Mouse (Mus musculus) bone marrow macrophage, adult 2 months (primary cell): ENCODE data around the gene Styk1. TPM values are rescaled to one million over a fixed set of nuclear protein-coding genes. Genes with fewer than 3 reads are reported as not detected.

Source experiments
- H3K27ac ChIP-seq: 2 replicates; pipeline ENCODE4 v1.5.1; 2012; ENCODE audit warnings: low read depth, low read length; ENCODE audit not compliant: insufficient read depth
- H3K4me1 ChIP-seq: 2 replicates; pipeline ENCODE4 v1.6.1; 2012; ENCODE audit warnings: low read length; ENCODE audit not compliant: control insufficient read depth, insufficient read depth
- H3K4me3 ChIP-seq: 2 replicates; pipeline ENCODE4 v1.5.1; 2012; ENCODE audit warnings: mild to moderate bottlenecking, low read length, moderate library complexity; ENCODE audit not compliant: insufficient read depth
- CTCF ChIP-seq: IDR thresholded peaks from 2 replicates; pipeline ENCODE4 v1.5.1; 2012; ENCODE audit warnings: low read depth, mild to moderate bottlenecking, low read length, moderate library complexity
- POLR2A ChIP-seq: IDR thresholded peaks from 2 replicates; pipeline ENCODE4 v1.6.1; 2012; ENCODE audit warnings: mild to moderate bottlenecking, low read depth, low read length, borderline replicate concordance
- polyA plus RNA-seq: library from polyadenylated mRNA; stranded (reverse); fragments of >200 nt; gene quantifications from 2 replicates; pipeline ENCODE4 v1.2.4, GENCODE M21; 2012; ENCODE audit not compliant: missing spikeins, insufficient read depth, insufficient read length

Styk1 gene
- polyA plus RNA-seq, 1 experiment, result not detected

GRCm38 (mm10) chr6:131370767-131371166 lies 17.4 kb upstream of the Styk1 start:
- no peak overlapping the region for H3K4me3 ChIP-seq
- no peak overlapping the region for H3K27ac ChIP-seq
- TF ChIP-seq CTCF (no peak), POLR2A (no peak)
- H3K4me1 ChIP-seq, result peaks cover 6% of the 10 kb centered on the region

GRCm38 (mm10) chr6:131369866-131370616 lies 16.6 kb upstream of the Styk1 start:
- TF ChIP-seq CTCF, result no peak
- no peak for TF ChIP-seq POLR2A
- peaks cover 6% of the 10 kb centered on the region for H3K4me1 ChIP-seq
- no peak overlapping the region for H3K27ac ChIP-seq
- H3K4me3 ChIP-seq, result no peak overlapping the region

DNA sequence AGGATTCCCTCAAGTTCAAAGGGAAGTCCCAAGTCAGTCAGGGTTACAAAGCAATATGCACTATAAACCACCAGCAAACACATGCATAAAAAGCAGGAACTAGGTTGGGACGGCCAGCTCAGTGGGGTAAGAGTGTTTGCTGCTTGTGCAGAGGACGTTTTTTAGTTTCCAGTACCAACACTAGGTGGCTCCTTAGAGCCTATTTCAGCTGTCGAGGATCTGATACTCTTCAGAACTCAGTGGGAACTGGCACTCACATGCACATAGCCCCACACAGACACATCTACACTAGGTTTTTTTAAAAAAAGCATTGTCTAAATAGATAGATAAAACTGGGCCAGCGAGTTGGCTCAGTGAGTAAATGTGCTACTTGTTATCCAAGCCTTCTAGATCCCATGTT lies 13.7 kb upstream of the Styk1 start:
- Histone ChIP-seq H3K4me3 (no peak overlapping the region), H3K4me1 (peaks cover 3% of the 10 kb centered on the region)

GRCm38 (mm10) chr6:131364353-131364752 lies 11.0 kb upstream of the Styk1 start:
- no peak overlapping the region for H3K4me3 ChIP-seq
- TF ChIP-seq POLR2A (no peak), CTCF (no peak)
- H3K27ac ChIP-seq, result no peak overlapping the region
- H3K4me1 ChIP-seq, result peaks cover 3% of the 10 kb centered on the region

More for the DNA sequence above, 13.7 kb upstream of the Styk1 start:
- TF ChIP-seq POLR2A, result no peak
- no peak overlapping the region for H3K27ac ChIP-seq

- no peak overlapping the region for H3K27ac ChIP-seq
- no peak overlapping the region for H3K4me3 ChIP-seq
- TF ChIP-seq POLR2A (no peak), CTCF (no peak)
Observed at GRCm38 (mm10) chr6:131362987-131363765, 9.8 kb upstream of the Styk1 start.

DNA sequence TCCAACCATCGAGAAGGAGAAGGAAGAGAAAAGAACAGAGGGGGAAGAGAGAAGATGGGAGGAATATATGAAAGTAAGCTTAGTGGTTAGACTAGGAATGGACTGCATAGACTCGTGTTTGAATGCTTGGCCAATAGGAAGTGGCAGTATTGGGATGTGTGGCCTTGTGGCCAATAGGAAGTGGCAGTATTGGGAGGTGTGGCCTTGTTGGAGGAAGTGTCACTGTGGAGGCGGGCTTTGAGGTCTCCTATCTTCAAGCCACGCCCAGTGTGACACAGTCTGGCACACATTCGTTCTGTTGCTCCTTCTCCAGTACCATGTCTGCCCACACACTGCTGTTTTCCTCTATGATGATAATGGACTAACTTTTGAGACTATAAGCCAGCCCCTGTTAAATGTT lies 7.3 kb upstream of the Styk1 start:
- Histone ChIP-seq H3K4me1 (no peaks in the 10 kb centered on the region), H3K27ac (no peak overlapping the region), H3K4me3 (no peak overlapping the region)
- TF ChIP-seq POLR2A, result no peak
- TF ChIP-seq CTCF, result no peak

More at GRCm38 (mm10) chr6:131362987-131363765, 9.8 kb upstream of the Styk1 start:
- peaks cover 3% of the 10 kb centered on the region for H3K4me1 ChIP-seq

DNA sequence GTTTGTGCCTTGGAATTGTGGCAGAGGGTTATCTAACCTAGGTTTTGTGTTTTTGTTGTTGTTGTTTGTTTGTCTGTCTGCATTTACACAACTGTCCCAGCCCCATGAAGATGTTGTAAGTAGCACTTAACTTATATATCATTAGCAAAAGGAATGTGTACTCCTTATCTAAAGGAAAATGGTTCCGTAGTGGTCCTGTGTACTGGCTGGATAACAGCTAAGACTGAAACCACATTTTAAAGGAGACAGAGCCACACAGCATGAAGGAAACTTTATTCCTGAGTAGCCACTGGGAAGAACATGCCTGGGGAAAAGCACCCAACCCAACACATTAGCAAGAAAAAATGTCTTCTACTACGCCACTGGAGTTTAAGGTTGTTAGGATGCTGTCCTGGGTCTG lies 6.1 kb upstream of the Styk1 start:
- H3K4me3 ChIP-seq, result no peak overlapping the region
- no peak overlapping the region for H3K27ac ChIP-seq
- no peak for TF ChIP-seq POLR2A
- TF ChIP-seq CTCF, result no peak
- H3K4me1 ChIP-seq, result no peaks in the 10 kb centered on the region

- H3K4me1 ChIP-seq, result peaks cover 8% of the 10 kb centered on the region
- TF ChIP-seq CTCF (no peak), POLR2A (no peak)
- no peak overlapping the region for H3K4me3 ChIP-seq
- no peak overlapping the region for H3K27ac ChIP-seq
Observed at GRCm38 (mm10) chr6:131354913-131355312, 1.5 kb upstream of the Styk1 start.

DNA sequence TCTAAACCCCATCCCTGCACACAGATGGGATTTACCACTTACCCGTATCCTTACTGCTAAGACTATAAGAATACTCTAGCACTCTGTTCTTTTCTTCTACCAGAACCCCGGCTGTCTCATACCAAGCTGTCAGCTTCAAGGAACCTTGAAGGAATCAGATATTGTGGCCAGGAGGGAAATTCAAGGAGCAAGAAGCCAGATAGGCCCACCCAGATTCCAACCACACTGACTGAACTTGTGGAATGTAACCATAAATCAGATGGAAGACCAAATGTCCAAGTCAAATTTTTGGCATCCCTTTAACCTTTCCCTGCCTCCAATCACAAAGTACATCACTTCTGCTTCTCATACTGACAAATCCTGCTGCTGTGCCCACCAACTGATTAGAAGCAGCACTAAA lies 6.4 kb downstream of the Styk1 start:
- Histone ChIP-seq H3K27ac (no peak overlapping the region), H3K4me1 (no peaks in the 10 kb centered on the region), H3K4me3 (no peak overlapping the region)
- TF ChIP-seq POLR2A (no peak), CTCF (no peak)

DNA sequence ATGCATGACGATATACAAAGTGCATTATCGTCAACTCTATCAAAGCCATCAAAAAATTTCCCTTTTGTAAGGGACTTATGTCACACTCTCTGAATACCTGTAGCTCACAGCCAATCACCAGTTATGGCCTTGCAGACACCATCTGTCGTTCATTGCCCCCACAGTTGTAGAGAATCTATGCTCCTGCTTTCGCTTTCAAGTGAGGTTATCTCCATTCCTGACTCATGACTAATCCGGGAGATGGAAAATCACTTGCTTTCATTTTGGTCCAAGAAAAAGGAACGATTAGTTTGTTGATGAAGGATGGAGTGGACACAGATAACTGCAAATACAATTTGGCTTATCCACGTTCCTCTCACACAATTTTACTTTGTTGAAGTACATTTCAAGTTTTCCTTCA lies 9.1 kb downstream of the Styk1 start:
- no peak overlapping the region for H3K27ac ChIP-seq
- no peak overlapping the region for H3K4me3 ChIP-seq
- H3K4me1 ChIP-seq, result no peaks in the 10 kb centered on the region
- TF ChIP-seq POLR2A, result no peak
- TF ChIP-seq CTCF, result no peak
